Mouse (Mus musculus) kidney, adult 2 months (tissue): ENCODE data around the gene Tenm3.

Experiments
- CTCF ChIP-seq: fragments of 200-500 bp; conservative IDR thresholded peaks from 2 replicates; pipeline ENCODE4 v1.5.1; 2011; ENCODE audit warnings: low read depth, mild to moderate bottlenecking, control low read depth, low read length, moderate library complexity, mixed read lengths; ENCODE audit not compliant: insufficient read depth, insufficient read length
- POLR2A ChIP-seq: fragments of 200-500 bp; IDR thresholded peaks from one replicate; pipeline ENCODE4 v1.6.1; 2011; ENCODE audit warnings: low read depth, low read length, control low read depth

- no peak for TF ChIP-seq POLR2A
- no peak for TF ChIP-seq CTCF
Observed at GRCm38 (mm10) chr8:48199171-48199570, 644.6 kb downstream of the Tenm3 start.
